Mouse (Mus musculus): ENCODE measurements at regions not wholly inside any gene's neighbourhood (a gene's known extent, or its start where the extent isn't known, plus 50 kb on each side); places are given as distances from the start of the nearest gene placed in this dataset.

DNA sequence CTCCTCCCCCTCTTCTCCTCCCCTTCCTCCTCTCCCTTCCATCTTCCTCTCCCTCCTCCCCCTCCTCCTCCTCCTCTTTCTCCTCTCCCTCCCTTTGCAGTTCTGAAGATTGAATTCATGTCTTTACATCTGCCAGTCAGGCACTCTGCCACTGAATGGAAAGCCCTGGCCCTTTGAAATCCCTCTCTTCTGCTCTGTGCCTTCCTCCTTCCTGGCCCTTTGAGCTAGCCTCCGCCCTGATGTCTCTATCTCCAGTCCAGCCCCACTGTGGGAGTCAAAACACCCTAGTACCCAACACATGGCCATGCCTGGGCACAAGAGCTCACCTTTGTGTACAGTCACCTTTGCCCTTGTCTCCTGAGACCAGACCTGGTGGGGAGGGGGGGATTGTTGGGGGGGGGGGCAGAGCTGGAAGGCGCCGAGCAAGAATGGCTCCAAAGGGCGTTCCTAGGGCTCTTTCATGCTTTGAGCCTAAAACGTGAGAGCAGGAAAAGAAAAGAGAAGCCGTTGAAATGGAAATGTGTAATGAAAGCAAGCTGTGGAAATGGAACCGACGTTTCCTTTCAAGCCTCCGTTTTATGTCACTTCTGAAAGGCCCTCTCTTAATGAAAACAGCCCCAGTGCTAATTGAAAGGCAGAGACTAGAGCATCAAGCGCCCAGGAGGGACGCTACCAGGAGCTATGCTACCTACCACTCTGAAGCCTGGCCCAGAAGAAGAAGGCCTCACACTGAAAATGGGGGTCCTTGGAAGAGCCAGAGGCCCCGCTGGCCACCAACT is 291.5 kb downstream of the Ptpru start:
- DNase-seq (ENCODE audit: low spot score) (no peak), ATAC-seq (ENCODE audit: low FRiP score, low TSS enrichment) (no peak)
- H3K36me3 ChIP-seq (ENCODE audit: control insufficient read depth, insufficient read depth, low read length), result no peaks in the 10 kb centered on the region
- no peaks in the 10 kb centered on the region for H3K27me3 ChIP-seq (ENCODE audit: control insufficient read depth, insufficient read depth, low read length)
- no peak overlapping the region for H3K4me3 ChIP-seq (ENCODE audit: low read depth, low read length)
- H3K9me3 ChIP-seq (ENCODE audit: control insufficient read depth, low read length), result no peaks in the 10 kb centered on the region
- 82% methylated on average over 12 of the region's 12 CpGs for WGBS
- H3K27ac ChIP-seq (replicated peaks), result no peak overlapping the region
- no peaks in the 10 kb centered on the region for H3K4me1 ChIP-seq (replicated peaks; ENCODE audit: control insufficient read depth, insufficient read depth)
- TF ChIP-seq EP300 (optimal IDR thresholded peaks at IDR 0.05) (no peak), CTCF (IDR thresholded peaks at IDR 0.05; ENCODE audit: low read depth) (no peak)
- no peak overlapping the region for H3K9ac ChIP-seq (ENCODE audit: low read length)
- no peak overlapping the region for H3K4me2 ChIP-seq (replicated peaks; ENCODE audit: low read depth)

DNA sequence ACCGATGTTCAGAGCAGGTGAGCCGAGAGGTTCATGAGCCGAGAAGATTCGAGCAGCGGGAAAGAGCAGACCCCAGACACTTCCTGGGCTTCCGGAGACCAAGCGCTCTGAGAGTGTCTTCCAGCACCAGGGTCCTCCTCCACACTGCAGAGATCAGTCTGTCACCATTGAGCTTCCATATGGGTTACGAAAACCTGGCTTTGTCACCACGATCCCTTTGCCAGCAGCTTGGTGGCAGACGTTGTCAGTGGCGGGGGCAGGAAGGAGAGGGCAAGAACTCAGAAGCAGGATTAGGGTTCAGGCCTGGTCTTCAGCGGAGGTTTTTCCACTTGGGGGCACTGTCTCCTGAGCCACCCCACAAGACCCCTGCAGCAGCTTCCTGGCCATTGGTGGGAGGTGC is 288.5 kb downstream of the Ptpru start:
- Histone ChIP-seq H3K27me3 (ENCODE audit: control insufficient read depth, insufficient read depth, low read length) (no peaks in the 10 kb centered on the region), H3K4me1 (replicated peaks; ENCODE audit: control insufficient read depth, insufficient read depth) (no peaks in the 10 kb centered on the region), H3K36me3 (ENCODE audit: control insufficient read depth, insufficient read depth, low read length) (no peaks in the 10 kb centered on the region), H3K9me3 (ENCODE audit: control insufficient read depth, low read length) (no peaks in the 10 kb centered on the region), H3K27ac (replicated peaks) (no peak overlapping the region), H3K9ac (ENCODE audit: low read length) (no peak overlapping the region), H3K4me3 (ENCODE audit: low read depth, low read length) (no peak overlapping the region), H3K4me2 (replicated peaks; ENCODE audit: low read depth) (no peak overlapping the region)
- 78% methylated on average over 12 of the region's 12 CpGs for WGBS
- DNase-seq (ENCODE audit: low spot score), result no peak
- TF ChIP-seq EP300 (optimal IDR thresholded peaks at IDR 0.05), result no peak
- no peak for TF ChIP-seq CTCF (IDR thresholded peaks at IDR 0.05; ENCODE audit: low read depth)
- no peak for ATAC-seq (ENCODE audit: low FRiP score, low TSS enrichment)

DNA sequence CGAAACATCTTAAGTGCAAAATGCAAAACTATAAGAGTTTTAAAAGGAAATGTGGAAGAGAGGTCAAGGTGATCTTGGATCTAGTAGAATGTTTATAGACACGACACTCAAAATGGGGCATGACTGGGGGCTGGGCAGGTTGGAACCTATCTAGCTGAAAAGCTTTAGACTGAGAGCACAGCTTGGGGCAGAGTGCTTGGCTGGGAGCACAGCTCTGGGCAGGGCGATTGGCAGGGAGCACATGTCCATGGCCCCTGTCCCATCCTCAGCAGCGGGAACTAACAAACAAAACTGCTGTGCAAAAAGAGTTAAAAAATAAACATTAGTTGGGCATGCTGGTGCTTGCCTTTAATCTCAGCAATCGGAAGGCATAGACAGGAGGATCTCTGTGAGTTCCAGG is 279.6 kb downstream of the Ptpru start:
- Histone ChIP-seq H3K9ac (ENCODE audit: low read length) (no peak overlapping the region), H3K36me3 (ENCODE audit: control insufficient read depth, insufficient read depth, low read length) (no peaks in the 10 kb centered on the region), H3K27me3 (ENCODE audit: control insufficient read depth, insufficient read depth, low read length) (no peaks in the 10 kb centered on the region), H3K4me1 (replicated peaks; ENCODE audit: control insufficient read depth, insufficient read depth) (no peaks in the 10 kb centered on the region), H3K9me3 (ENCODE audit: control insufficient read depth, low read length) (no peaks in the 10 kb centered on the region), H3K4me2 (replicated peaks; ENCODE audit: low read depth) (no peak overlapping the region), H3K4me3 (ENCODE audit: low read depth, low read length) (no peak overlapping the region), H3K27ac (replicated peaks) (no peak overlapping the region)
- TF ChIP-seq EP300 (optimal IDR thresholded peaks at IDR 0.05), result no peak
- no peak for TF ChIP-seq CTCF (IDR thresholded peaks at IDR 0.05; ENCODE audit: low read depth)
- no peak for DNase-seq (ENCODE audit: low spot score)
- ATAC-seq (ENCODE audit: low FRiP score, low TSS enrichment), result no peak
- 49% methylated on average over 5 of the region's 5 CpGs for WGBS

DNA sequence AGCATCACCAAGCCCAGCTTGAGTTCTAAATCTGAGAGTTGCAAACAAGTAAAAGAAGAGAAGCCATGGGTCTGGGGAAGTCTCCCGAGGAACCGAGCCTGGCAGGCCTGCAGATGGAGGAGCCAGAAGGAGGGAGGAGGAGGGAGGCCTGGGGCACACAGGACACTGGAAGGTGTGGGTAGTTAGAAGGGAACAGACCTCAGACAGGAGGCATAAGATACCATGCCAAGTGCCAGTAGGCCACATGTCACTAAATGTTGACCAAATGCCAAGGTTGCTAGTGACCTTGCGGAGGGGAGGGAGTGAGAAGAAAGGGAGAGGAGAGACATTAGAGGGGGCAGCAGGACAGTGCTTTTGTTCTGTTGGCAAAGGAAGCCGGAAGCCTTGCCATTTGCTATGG is 274.2 kb downstream of the Ptpru start:
- H3K27ac ChIP-seq (replicated peaks), result no peak overlapping the region
- no peak overlapping the region for H3K4me3 ChIP-seq (ENCODE audit: low read depth, low read length)
- DNase-seq (ENCODE audit: low spot score), result no peak
- TF ChIP-seq CTCF (IDR thresholded peaks at IDR 0.05; ENCODE audit: low read depth) (no peak), EP300 (optimal IDR thresholded peaks at IDR 0.05) (no peak)
- no peaks in the 10 kb centered on the region for H3K9me3 ChIP-seq (ENCODE audit: control insufficient read depth, low read length)
- WGBS, result 61% methylated on average over 4 of the region's 4 CpGs
- H3K4me2 ChIP-seq (replicated peaks; ENCODE audit: low read depth), result no peak overlapping the region
- H3K36me3 ChIP-seq (ENCODE audit: control insufficient read depth, insufficient read depth, low read length), result no peaks in the 10 kb centered on the region
- H3K9ac ChIP-seq (ENCODE audit: low read length), result no peak overlapping the region
- H3K27me3 ChIP-seq (ENCODE audit: control insufficient read depth, insufficient read depth, low read length), result no peaks in the 10 kb centered on the region
- H3K4me1 ChIP-seq (replicated peaks; ENCODE audit: control insufficient read depth, insufficient read depth), result no peaks in the 10 kb centered on the region
- no peak for ATAC-seq (ENCODE audit: low FRiP score, low TSS enrichment)

GRCm38 (mm10) chr4:131565203-131565602 is 272.9 kb downstream of the Ptpru start:
- ATAC-seq (ENCODE audit: low FRiP score, low TSS enrichment) (no peak), DNase-seq (ENCODE audit: low spot score) (no peak)
- H3K36me3 ChIP-seq (ENCODE audit: control insufficient read depth, insufficient read depth, low read length), result no peaks in the 10 kb centered on the region
- H3K27ac ChIP-seq (replicated peaks), result no peak overlapping the region
- no peak for TF ChIP-seq EP300 (optimal IDR thresholded peaks at IDR 0.05)
- no peak overlapping the region for H3K4me2 ChIP-seq (replicated peaks; ENCODE audit: low read depth)
- H3K4me1 ChIP-seq (replicated peaks; ENCODE audit: control insufficient read depth, insufficient read depth), result no peaks in the 10 kb centered on the region
- H3K27me3 ChIP-seq (ENCODE audit: control insufficient read depth, insufficient read depth, low read length), result no peaks in the 10 kb centered on the region
- H3K9ac ChIP-seq (ENCODE audit: low read length), result no peak overlapping the region
- 68% methylated on average over 7 of the region's 7 CpGs for WGBS
- no peaks in the 10 kb centered on the region for H3K9me3 ChIP-seq (ENCODE audit: control insufficient read depth, low read length)
- no peak overlapping the region for H3K4me3 ChIP-seq (ENCODE audit: low read depth, low read length)

- Histone ChIP-seq H3K9ac (ENCODE audit: low read length) (no peak overlapping the region), H3K4me3 (ENCODE audit: low read depth, low read length) (no peak overlapping the region), H3K4me1 (replicated peaks; ENCODE audit: control insufficient read depth, insufficient read depth) (no peaks in the 10 kb centered on the region), H3K27me3 (ENCODE audit: control insufficient read depth, insufficient read depth, low read length) (no peaks in the 10 kb centered on the region), H3K9me3 (ENCODE audit: control insufficient read depth, low read length) (no peaks in the 10 kb centered on the region), H3K4me2 (replicated peaks; ENCODE audit: low read depth) (no peak overlapping the region), H3K36me3 (ENCODE audit: control insufficient read depth, insufficient read depth, low read length) (no peaks in the 10 kb centered on the region), H3K27ac (replicated peaks) (no peak overlapping the region)
- no peak for DNase-seq (ENCODE audit: low spot score)
- 68% methylated on average over 2 of the region's 2 CpGs for WGBS
- no peak for TF ChIP-seq EP300 (optimal IDR thresholded peaks at IDR 0.05)
- TF ChIP-seq CTCF (IDR thresholded peaks at IDR 0.05; ENCODE audit: low read depth), result no peak
- no peak for ATAC-seq (ENCODE audit: low FRiP score, low TSS enrichment)
Measured at GRCm38 (mm10) chr4:131567241-131567640, 270.8 kb downstream of the Ptpru start.
